Mouse (Mus musculus): Measurements from ENCODE around the gene Mboat7.

DNA sequence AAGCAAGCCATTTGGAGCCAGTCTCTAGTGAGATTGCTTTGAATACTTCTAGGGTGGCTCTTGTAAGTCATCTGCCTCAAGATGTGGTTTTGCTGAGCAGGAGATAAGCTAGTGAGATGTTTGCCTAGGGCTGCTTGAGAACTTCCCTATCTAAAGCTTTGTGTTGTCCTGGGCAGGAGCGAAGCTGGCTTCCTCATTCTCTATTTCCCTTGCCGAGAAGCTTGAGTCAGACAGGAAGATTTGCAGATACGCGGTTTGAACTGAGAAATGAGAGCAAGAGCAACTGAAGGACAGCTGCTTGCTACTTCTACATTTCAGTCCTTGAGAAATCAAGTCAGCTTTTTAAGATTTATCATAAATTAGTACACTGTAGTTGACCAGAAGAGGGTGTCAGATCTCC lies 13.7 kb upstream of the Mboat7 start:
- TF ChIP-seq EP300 (IDR thresholded peaks at IDR 0.05; ENCODE audit: low read length) = no peak
- TF ChIP-seq ZMIZ1 (IDR thresholded peaks at IDR 0.05; ENCODE audit: low read depth, low read length) = no peak
- no peak; the same call in 1 of the 2 replicates for TF ChIP-seq POLR2A (IDR thresholded peaks at IDR 0.05; ENCODE audit: low read depth, low read length)
- no peak for TF ChIP-seq ZNF384 (IDR thresholded peaks at IDR 0.05; ENCODE audit: low read depth, low read length)
- TF ChIP-seq CTCF (conservative IDR thresholded peaks at IDR 0.05 in 1 of 2, IDR thresholded peaks at IDR 0.05 in 1 of 2; ENCODE audit: low read depth in 2 of 2, low read length in 2 of 2) = no peak
- TF ChIP-seq SMC3 (IDR thresholded peaks at IDR 0.05; ENCODE audit: low read depth, low read length) = no peak
- TF ChIP-seq TBP (conservative IDR thresholded peaks at IDR 0.05; ENCODE audit: low read depth, low read length) = no peak
